Mouse (Mus musculus) left cerebral cortex, postnatal 25 days (tissue): ENCODE data around the gene Gm10803. TPM values are rescaled to one million over a fixed set of nuclear protein-coding genes. Genes with fewer than 3 reads are reported as not detected.
"Not testable (repeated sequence)": the region's sequence is repeated elsewhere in the genome, so short reads cannot be mapped to it uniquely, and the experiment has no call there.

Experiments
- DNase-seq, 2 experiments: peaks; one replicate each; pipeline ENCODE4 v3.0.0; 2022; ENCODE audit warnings: low spot score in 2 of 2, mixed read lengths in 1 of 2
- intact Hi-C: fragments of 180-260 bp; cut with DNase I; formaldehyde crosslinking; loops from one replicate; pipeline ENCODE4 v1.15.1; 2025
- total RNA-seq, 2 experiments: library from RNA; stranded (reverse); gene quantifications; 2 replicates each; pipeline ENCODE4 v1.2.3; 2021

The Gm10803 gene
- not detected for total RNA-seq

- intact Hi-C loops, DNase-seq: not testable (repeated sequence)
Measured at GRCm38 (mm10) chr2:93560268-93560667, at the start of gene Gm10803. Gm10803 (plus strand) TSS chr2:93560568.

- peak in 1 of 2 experiments; percentile 78 for DNase-seq
Measured at GRCm38 (mm10) chr2:93510839-93511238, 49.5 kb upstream of the Gm10803 start.

GRCm38 (mm10) chr2:93512130-93512529 is 48.2 kb upstream of the Gm10803 start:
- intact Hi-C loops: no loop called here
- DNase-seq: no peak

More at GRCm38 (mm10) chr2:93510839-93511238, 49.5 kb upstream of the Gm10803 start:
- intact Hi-C loops: no loop called here

- intact Hi-C loops: no loop called here
- no peak for DNase-seq
Measured at GRCm38 (mm10) chr2:93515246-93515645, 45.1 kb upstream of the Gm10803 start.

- intact Hi-C loops: no loop called here
- DNase-seq: no peak
Measured at GRCm38 (mm10) chr2:93521042-93521441, 39.3 kb upstream of the Gm10803 start.

GRCm38 (mm10) chr2:93521571-93521970 is 38.8 kb upstream of the Gm10803 start:
- intact Hi-C loops: no loop called here
- no peak for DNase-seq

GRCm38 (mm10) chr2:93522005-93522404 is 38.4 kb upstream of the Gm10803 start:
- no peak for DNase-seq
- intact Hi-C loops: no loop called here

- intact Hi-C loops: no loop called here
- DNase-seq: no peak
Measured at GRCm38 (mm10) chr2:93525033-93525762, 35.2 kb upstream of the Gm10803 start.

- DNase-seq: no peak
- intact Hi-C loops: no loop called here
Measured at GRCm38 (mm10) chr2:93529602-93530001, 30.8 kb upstream of the Gm10803 start.

GRCm38 (mm10) chr2:93533891-93534290 is 26.5 kb upstream of the Gm10803 start:
- no peak for DNase-seq
- intact Hi-C loops: no loop called here

- intact Hi-C loops: no loop called here
- no peak for DNase-seq
Measured at GRCm38 (mm10) chr2:93537385-93537967, 22.9 kb upstream of the Gm10803 start.

- DNase-seq: no peak
- intact Hi-C loops: no loop called here
Measured at GRCm38 (mm10) chr2:93538140-93538539, 22.2 kb upstream of the Gm10803 start.

- intact Hi-C loops: no loop called here
- DNase-seq: no peak
Measured at GRCm38 (mm10) chr2:93541771-93542170, 18.6 kb upstream of the Gm10803 start.

- peak; percentile 4 to 52 for DNase-seq
- intact Hi-C loops: no loop called here
Measured at GRCm38 (mm10) chr2:93552676-93553521, 7.5 kb upstream of the Gm10803 start.

- intact Hi-C loops: no loop called here
- DNase-seq: no peak
Measured at GRCm38 (mm10) chr2:93553905-93554304, 6.5 kb upstream of the Gm10803 start.

- intact Hi-C loops: no loop called here
Measured at GRCm38 (mm10) chr2:93565647-93566046, 5.3 kb downstream of the Gm10803 start.

GRCm38 (mm10) chr2:93567675-93568074 is 7.3 kb downstream of the Gm10803 start:
- DNase-seq: no peak
- intact Hi-C loops: no loop called here

More at GRCm38 (mm10) chr2:93565647-93566046, 5.3 kb downstream of the Gm10803 start:
- no peak for DNase-seq

- peak; percentile 6 to 10 for DNase-seq
- intact Hi-C loops: no loop called here
Measured at GRCm38 (mm10) chr2:93572565-93572964, 12.2 kb downstream of the Gm10803 start.

GRCm38 (mm10) chr2:93581271-93581670 is 20.9 kb downstream of the Gm10803 start:
- intact Hi-C loops: no loop called here
- no peak for DNase-seq

- intact Hi-C loops: no loop called here
- DNase-seq: no peak
Measured at GRCm38 (mm10) chr2:93585821-93586220, 25.5 kb downstream of the Gm10803 start.
